Mouse (Mus musculus): ENCODE results near the gene Tbc1d8.

GRCm38 (mm10) chr1:39365562-39365961 is 113.0 kb downstream of the Tbc1d8 start:
- no peak for TF ChIP-seq CTCF (IDR thresholded peaks at IDR 0.05)
- TF ChIP-seq EP300 (IDR thresholded peaks at IDR 0.05), result no peak
